Mouse (Mus musculus): ENCODE measurements around the gene Tmem114. TPM values are rescaled to one million over a fixed set of nuclear protein-coding genes. Genes with fewer than 3 reads are reported as not detected.

Gene Tmem114
- total RNA-seq (2022), result not detected

DNA sequence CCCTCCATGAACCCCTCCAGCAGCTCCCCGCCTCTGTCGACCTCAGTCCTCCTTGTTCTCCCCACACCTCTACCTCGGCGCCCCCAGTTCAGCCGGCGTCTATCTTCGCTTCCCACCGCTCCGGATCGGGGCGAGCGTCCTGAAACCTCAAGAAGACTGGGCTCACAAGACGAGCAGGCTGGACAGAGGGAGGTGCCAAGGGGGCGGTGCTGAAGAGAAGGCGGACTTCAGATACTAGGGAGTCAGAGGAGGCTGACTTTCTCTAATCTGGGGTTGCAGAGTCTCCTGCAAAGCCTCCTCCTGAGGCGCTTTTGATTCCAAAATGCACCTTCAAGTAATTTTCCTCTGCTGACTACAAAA, at the start of gene Tmem114:
Tmem114 (minus strand) TSS at position 166 of the 360 bp plus-strand sequence.
- no peak for DNase-seq (ENCODE audit: low spot score)

GRCm38 (mm10) chr16:8470603-8471481, 45.9 kb upstream of the Tmem114 start, which contains the start of gene Mettl22:
Gene Mettl22 (plus strand): TSS chr16:8470788.
- DNase-seq (ENCODE audit: low spot score), result peak; percentile 86

DNA sequence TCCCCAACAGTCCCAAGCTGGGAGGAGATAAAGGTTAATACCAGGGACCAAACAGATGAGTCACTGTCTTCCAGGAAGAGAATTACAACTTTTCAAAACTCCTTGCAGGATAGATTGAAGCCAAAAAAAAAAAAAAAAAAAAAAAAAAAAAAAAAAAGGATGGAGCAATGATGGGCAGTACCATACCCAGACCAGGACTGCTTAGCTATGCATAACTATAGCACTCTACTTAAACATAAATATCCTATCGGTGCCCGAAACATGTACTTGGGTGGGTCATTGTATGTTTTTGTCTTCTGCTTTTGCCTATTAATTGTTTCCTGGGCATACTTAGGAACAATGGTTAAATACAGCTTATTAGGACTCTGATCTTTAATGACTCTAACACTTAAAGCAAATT, 45.2 kb upstream of the Tmem114 start:
- no peak for DNase-seq (ENCODE audit: low spot score)

GRCm38 (mm10) chr16:8459098-8459497, 34.2 kb upstream of the Tmem114 start:
- peak; percentile 11 for DNase-seq (ENCODE audit: low spot score)

DNA sequence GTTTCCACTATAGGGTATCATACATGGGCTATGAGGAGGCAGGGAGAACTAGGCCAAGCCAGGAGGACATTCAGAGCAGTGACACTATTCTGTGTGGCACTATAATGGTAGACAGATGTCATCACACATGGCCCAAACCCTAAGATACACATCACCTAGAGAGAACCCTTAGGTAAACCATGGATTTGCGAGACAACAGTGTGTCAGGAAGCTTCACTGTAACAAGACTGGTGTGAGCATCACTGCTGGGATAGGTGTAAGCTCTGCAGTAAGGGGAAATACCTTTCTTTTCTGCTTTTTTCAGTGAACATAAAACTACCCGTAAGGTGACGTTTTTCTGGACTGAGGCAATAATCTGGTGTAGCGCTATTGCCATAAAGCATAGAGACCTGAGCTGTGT, 33.5 kb upstream of the Tmem114 start:
- no peak for DNase-seq (ENCODE audit: low spot score)

GRCm38 (mm10) chr16:8455221-8455620, 30.3 kb upstream of the Tmem114 start:
- DNase-seq (ENCODE audit: low spot score), result no peak

GRCm38 (mm10) chr16:8453301-8453700, 28.4 kb upstream of the Tmem114 start:
- no peak for DNase-seq (ENCODE audit: low spot score)

- DNase-seq (ENCODE audit: low spot score), result no peak
These were observed 21.3 kb upstream of the Tmem114 start for GRCm38 (mm10) chr16:8446256-8446655.

DNA sequence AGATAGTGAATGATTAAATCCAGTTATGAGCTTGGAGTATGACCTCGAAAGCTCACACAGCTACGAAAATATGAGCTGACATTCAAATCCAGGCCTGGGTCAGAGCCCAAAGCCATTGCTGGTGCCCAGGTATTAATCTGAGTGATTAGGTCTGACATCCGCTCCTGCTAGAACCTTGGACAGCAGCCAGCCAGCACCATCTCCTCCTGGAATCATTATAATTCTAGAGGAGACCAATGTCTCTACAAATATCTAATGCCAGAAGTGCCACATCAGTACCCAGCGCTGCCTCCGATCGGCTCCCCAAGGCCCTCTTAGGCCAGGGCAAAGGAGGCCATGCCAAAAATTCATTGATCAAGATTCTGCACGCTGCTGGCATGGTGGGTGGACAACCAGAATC, 20.0 kb upstream of the Tmem114 start:
- no peak for DNase-seq (ENCODE audit: low spot score)

GRCm38 (mm10) chr16:8432616-8433015, 7.7 kb upstream of the Tmem114 start:
- no peak for DNase-seq (ENCODE audit: low spot score)

- DNase-seq (ENCODE audit: low spot score), result no peak
These were observed 4.6 kb upstream of the Tmem114 start for GRCm38 (mm10) chr16:8429531-8429930.

GRCm38 (mm10) chr16:8425736-8426135, 800 bp upstream of the Tmem114 start:
- DNase-seq (ENCODE audit: low spot score), result no peak

DNA sequence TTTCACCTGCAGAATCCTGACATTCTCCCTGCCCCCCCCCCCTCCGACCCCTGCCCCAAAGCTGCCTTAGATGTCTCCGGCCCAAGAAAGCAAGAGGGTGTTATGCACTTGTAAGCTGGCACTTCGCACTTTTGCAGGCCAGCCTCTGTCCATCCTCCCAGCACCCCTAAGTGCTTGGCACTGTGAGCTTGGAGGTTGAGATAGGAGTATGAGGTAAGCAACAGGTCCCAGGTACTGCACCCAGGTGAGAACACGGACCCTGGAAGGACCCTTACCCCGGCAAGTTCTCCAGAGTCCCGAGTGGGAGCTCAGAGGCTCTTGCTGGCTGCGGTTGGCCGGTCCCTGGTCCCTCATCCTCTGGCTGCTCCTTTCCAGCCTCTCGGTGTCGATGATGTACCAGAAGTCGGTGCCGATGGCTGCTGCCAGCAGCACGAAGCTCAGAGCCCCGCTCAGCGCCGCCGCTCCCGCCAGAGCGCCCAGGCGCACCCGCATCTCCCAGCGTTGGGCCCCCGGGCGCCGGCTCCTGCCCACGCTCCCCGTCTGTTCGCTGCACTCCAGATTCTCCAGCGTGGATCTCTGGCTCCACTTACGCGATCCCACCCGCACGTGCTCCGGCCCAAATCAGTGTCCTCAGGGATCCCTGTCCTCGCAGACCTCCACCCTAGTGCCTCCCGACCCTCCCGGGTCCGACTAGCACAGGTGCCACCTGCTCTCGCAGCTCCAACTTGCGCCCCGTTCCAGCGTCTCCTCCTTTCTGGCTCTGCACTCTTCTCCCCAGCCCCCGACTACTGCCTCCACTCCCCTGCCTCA, 570 bp downstream of the Tmem114 start:
- no peak for DNase-seq (ENCODE audit: low spot score)

- DNase-seq (ENCODE audit: low spot score), result no peak
These were observed 1.3 kb downstream of the Tmem114 start for GRCm38 (mm10) chr16:8423626-8424114.

DNA sequence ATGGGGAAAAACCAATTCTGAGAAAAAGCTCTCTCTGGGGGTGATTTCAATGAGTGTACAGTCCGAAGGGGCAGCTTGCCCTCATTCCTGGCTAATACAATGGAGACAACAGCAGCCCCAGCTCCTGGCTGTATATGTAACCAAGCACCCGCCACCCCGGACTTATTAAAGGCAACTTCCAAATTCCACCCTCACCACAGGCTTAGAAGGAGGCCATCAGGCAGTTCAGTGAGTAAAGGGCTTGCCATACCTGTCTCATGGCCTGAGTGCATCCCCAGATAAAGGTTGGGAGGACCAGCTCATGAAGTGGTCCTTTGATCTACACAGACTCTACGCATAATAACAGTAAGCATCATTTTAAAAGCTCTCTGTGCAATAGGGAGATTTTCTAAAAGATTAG, 4.1 kb downstream of the Tmem114 start:
- no peak for DNase-seq (ENCODE audit: low spot score)

- DNase-seq (ENCODE audit: low spot score), result no peak
These were observed 4.6 kb downstream of the Tmem114 start for GRCm38 (mm10) chr16:8420381-8420780.

GRCm38 (mm10) chr16:8419666-8420065, 5.3 kb downstream of the Tmem114 start:
- no peak for DNase-seq (ENCODE audit: low spot score)

DNA sequence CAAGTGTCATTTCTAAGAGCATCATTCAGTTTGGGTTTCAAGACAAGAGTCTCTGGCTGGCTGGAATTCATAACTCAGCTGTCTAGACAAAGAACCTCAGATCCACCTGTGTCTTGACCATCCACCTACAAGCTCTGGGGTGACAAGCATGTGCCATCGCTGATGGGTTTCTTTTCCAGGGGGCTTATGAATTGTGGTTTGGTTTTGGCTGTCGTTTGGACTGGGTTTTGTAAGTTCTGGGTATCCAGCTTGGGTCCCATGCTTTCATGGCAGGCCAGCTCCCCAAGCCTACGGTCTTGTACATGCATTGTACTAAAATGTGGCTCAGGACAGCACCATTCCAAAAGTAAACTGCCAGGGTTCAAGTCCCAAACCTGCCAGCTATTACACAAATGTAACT, 6.8 kb downstream of the Tmem114 start:
- no peak for DNase-seq (ENCODE audit: low spot score)

DNA sequence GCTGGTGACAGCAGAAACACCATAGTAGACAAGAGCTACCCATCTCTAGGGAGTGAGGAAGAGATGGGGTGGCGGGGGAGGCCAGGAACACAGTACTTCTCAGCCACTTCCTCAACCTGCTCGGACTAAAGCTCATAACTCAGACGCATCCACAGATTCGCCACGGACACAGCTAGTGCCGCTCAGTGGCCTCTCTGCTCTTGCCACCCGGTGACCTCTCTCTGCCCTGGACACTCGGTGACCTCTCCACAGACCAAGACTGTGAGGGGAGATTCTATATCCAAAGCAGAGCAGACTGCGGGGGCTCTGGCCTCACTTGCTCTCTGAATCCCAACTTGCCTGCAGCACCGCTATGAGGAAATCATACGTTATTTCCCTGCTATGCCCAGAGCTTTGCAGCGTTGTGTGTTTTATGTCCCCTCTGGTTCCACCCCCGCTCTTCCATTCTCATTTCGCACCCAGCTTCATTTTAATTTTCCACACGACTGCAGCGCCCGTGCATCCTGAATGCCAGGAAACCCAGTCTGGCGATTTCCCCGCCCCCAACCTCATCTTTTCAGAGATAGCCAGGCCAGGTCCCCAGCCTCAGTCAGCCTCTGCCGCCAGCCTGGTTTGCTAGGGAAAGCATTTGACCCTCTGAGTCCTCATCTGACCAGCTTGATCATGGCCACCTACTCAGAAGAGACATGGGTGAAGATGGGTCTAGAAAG, 7.8 kb downstream of the Tmem114 start:
- no peak for DNase-seq (ENCODE audit: low spot score)

GRCm38 (mm10) chr16:8415996-8416395, 8.9 kb downstream of the Tmem114 start:
- DNase-seq (ENCODE audit: low spot score), result no peak

GRCm38 (mm10) chr16:8413441-8413840, 11.5 kb downstream of the Tmem114 start:
- DNase-seq (ENCODE audit: low spot score), result no peak

GRCm38 (mm10) chr16:8412213-8412612, 12.7 kb downstream of the Tmem114 start:
- peak; percentile 61 for DNase-seq (ENCODE audit: low spot score)

Measured in heart, adult 8-10 months (tissue).